Mouse (Mus musculus): ENCODE measurements at regions not wholly inside any gene's neighbourhood (a gene's known extent, or its start where the extent isn't known, plus 50 kb on each side); places are given as distances from the start of the nearest gene placed in this dataset.
A peak's percentile ranks its signal among the peaks of the same experiment; 100 is the strongest.

DNA sequence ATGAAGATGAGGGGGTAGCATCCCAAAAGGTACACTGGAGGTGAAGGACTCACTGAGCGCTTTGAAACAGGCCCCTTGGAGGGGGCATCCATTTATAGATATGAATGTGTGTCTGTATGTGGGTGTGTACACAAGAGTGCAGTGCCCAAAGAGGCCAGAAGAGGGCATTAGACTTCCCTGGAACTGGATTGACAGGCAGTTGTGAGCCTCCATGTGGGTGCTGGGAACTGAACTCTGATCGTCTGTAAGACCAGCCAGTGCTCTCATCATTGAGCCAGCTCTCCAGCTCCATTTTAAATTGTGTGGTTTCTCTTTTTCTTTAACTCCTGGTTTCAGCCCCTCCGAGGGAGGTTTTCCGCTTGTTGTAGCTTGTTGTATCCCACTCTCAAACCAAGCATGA lies 67.6 kb upstream of the 1700021F07Rik start:
- peak; percentile 2 for DNase-seq

DNA sequence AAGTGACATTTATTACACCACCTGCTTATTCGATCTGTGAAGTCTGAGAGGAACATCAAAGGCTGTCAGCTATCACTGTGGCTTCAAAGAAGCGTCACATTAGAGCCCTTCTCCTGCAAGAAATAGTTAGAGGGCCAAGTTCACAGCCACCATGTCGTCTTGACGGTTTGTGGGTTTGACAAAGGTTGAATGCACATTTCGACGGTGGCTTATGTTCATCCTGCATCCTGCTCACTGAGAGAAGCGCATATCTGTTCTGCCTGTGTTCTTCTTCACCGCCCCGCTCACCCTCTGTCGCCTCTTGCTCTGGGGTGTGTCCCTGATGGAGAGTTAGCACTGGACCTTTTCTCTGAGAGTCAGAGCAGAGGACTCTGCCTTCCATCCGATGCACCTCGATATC lies 67.2 kb upstream of the 1700021F07Rik start:
- peak; percentile 1 for DNase-seq

DNA sequence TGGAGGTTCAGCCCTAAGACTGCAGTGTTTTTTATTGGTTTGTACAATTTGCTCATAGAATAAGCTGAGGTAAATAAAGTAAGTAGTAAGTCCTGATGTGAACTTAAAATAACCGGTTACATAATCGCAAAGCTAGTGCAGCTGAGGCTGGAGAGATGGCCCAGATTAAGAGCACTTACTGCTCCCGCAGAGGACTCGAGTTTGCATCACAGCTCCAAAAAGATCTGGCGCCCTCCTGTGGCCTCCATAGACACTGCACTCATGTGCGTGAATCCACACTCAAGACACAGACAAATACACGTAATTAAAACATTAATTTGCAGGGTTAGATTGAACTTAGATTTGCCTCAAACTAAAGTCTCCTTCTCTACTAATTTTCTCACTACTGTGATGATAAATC lies 66.3 kb upstream of the 1700021F07Rik start:
- peak; percentile 2 for DNase-seq

DNA sequence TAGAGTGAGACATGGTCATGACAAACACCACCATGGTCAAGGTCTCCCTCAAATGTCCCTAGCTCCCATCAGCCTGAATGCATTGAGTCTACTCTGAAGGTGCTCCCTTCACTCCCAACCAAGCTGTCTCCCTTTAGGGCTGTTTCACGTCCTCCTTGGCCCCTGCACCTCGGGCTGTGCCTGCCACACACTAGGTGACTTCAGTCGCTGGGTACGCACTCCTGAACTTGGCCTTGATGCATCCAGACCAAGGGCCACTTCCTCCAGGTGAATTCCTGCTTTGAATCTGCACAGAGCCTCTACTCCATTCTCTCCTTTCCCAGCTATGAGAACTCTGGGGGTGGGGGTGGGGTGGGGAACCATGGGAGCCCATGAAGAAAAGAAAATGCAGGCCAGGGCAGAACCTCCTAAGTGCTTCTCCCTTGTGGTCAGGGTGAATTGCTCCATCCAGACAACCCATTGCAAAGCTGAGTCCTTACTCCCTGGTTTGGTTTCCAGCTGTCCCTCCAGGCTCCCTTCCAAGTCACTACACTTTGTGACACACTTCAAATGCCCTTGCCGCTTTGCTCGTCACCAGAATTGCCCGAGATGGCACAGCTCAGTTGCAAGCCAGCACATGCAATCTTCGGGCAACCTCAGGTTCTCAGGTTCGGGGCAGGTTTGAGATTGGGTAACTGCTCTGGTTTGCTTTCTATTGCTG lies 65.3 kb upstream of the 1700021F07Rik start:
- peak; percentile 9 for DNase-seq

DNA sequence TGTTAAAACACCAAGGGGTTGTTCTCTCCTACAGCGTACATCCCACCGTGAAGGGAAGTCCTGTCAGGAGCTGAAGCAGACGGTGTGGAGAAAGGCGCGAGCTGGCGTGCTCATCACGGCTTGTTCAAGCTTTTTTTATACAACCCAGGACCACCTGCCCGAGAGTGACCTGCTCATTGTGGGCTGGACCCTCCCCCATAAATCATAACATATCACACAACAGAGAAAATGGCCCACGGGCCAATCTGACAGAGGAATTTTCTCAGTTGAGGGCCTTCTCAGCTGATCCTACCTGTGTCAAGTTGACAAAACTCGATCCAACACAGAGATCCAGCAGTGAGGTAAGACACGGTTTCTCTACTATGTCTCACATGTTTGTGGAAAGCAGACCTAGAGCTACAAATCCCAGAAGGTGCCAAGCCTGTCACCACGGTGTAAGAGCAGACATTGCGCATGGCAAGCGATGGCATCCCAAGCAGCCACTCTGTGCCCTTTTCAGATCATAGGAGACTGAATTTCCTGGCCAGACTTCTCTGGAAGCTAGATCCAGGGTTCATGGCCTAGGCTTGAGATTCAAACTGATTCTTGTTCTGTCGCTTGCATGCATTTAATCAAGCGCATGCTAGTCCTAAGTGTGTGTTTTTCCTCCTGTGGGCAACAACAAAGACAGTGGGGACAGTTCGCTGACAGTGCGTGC lies 64.6 kb upstream of the 1700021F07Rik start:
- peak; percentile 3 for DNase-seq

DNA sequence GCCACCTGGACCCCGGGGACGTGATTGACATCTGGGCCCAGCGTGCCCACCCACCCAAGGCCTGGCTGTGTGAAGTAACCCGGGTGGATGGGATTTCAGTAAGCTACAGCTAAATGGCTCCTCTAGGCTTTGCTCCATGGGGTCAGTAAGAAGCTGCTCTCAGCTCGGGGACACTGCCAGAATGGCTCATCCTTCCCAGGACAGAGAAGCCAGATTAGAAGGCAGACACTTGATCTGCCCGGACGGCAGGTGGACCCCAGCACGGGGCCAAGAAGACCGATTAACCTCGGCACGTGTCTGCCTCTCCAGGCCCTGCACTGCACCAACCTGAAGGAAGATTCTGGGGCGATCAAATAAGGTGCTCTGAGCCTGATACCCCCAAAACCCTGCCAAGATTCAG lies 63.5 kb upstream of the 1700021F07Rik start:
- peak; percentile 15 for DNase-seq

DNA sequence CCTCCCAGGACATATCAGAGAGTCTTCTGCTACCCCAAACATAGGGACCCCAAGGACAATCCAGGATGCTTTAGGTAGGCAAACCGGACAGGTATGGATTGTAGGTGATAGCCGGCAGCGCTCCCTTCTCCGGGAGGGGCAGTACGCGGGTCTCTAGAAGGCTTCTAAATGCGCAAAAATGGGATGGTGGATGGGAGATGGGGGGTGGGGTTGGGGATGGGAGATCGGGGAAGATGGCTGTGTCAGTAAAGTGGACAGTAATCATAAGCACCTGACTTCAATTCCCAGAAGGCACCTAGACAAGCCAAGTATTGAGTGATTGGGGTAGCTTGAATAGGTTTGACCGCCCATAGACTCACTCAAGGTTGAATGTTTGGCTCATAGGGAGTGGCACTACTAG lies 59.1 kb upstream of the 1700021F07Rik start:
- no peak for DNase-seq

DNA sequence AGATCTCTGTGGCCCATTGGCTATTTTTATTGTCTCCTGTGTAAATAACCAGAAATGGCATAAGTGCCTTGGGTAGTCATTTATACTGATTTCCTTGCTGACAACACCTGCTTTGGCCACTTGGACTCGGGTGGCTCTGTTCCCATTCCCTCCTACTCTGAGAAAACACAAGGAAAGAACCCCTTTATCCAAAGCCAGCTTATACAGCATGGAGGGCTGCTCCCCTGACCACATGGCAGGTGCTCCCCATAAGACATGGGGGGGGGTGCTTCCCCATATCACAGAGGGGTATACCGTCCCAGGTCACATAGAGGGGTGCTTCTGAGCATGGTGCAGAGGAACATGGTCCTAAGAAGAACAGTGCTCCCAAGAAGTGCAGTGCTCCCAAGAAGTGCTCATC lies 57.8 kb upstream of the 1700021F07Rik start:
- DNase-seq = no peak

DNA sequence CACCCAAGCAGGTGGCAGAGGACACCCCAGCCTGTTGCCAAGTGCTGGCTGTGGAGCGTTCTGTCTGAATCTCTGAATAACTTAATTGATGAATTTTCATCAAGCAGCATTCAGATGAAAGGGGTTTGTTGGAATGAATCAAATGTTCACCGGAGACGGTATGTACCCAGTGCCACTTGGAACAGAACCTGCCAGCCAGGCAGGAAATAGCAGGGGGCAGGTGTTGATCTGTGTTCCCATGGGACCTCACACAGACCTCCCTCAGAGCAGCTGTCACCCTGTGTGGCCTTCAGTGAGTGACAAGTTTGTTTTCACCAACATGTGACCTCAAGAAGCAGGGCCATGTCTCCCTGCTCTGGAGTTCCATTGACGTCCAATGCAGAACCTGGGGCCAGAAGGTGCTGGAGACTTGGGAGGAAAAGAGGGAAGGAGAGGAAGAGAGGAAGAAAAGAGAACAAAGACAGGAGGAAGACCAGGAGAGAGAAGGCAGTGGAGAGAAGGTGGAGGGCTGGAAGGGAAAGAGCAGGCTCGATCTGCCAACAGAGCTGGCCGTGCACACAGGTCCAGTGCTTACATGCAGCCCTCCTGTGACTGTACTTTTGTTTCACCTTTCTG lies 57.3 kb upstream of the 1700021F07Rik start:
- DNase-seq = no peak

DNA sequence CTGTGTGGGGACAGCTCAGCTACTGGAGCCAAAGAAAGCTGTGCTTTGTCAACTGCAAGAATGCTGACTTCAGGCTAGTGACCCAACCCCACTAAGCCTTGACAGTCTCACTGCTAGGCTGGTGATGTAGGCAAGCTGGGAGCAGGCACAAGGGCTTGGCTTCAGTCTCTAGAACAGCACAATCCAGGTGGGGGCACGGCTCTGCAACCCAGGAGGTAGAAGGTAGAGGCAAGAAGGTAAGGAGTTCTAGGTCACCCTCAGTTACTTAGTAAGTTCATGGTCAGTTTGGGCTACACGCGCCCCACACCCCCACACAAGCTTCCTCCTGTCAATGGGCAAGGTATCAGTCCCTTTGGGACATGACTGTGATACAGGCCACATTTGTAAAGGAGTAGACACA lies 54.2 kb upstream of the 1700021F07Rik start:
- DNase-seq = no peak

DNA sequence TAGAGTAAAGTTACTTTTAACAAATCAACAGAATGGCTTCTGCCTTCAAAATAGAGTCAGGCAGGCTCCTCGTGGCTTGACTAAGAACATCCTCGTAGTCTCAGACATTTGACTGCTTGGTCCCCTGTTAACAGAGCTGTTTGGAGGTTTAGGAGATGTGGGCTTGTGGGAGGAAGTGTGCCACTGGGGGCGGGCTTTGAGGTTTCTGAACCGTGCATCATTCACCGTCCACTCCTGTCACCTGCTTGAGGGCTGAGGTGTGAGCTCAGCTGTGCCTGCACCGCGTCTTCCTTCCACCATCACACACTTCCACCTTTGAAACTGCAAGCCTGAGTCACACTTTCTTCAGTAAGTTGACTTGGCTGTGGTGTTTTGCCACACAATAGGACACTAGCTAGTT lies 52.6 kb upstream of the 1700021F07Rik start:
- DNase-seq = no peak

All from gastrocnemius, postnatal 10 days (tissue).